Mouse (Mus musculus) lung, embryonic 16.5 days (tissue): Measurements from ENCODE around the gene Aph1a. TPM values are rescaled to one million over a fixed set of nuclear protein-coding genes. Genes with fewer than 3 reads are reported as not detected.
"Not testable (repeated sequence)": the region's sequence is repeated elsewhere in the genome, so short reads cannot be mapped to it uniquely, and the experiment has no call there.

ENCODE experiments used
- ATAC-seq: fragments of 200-750 bp; cut with Nextera tagmentation; 2 replicates; pipeline ENCODE4 v1.8.0; 2017; ENCODE audit warnings: low read depth, mild to moderate bottlenecking, moderate library complexity
- H3K27ac ChIP-seq: fragments of 300-500 bp; sonication (generic); 2 replicates; pipeline ENCODE4 v1.5.1; 2014; ENCODE audit warnings: mild to moderate bottlenecking, control low read depth, low read length
- H3K27me3 ChIP-seq: fragments of 300-500 bp; sonication (generic); 2 replicates; pipeline ENCODE4 v1.6.1; 2014; ENCODE audit warnings: low read depth, low read length, mixed read lengths; ENCODE audit not compliant: control insufficient read depth, insufficient read depth
- H3K36me3 ChIP-seq: fragments of 300-500 bp; sonication (generic); 2 replicates; pipeline ENCODE4 v1.6.1; 2014; ENCODE audit warnings: low read length; ENCODE audit not compliant: control insufficient read depth, insufficient read depth
- H3K4me1 ChIP-seq: fragments of 300-500 bp; sonication (generic); replicated peaks from 2 replicates; pipeline ENCODE4 v1.6.1; 2014; ENCODE audit warnings: low read length, mixed read lengths; ENCODE audit not compliant: control insufficient read depth, insufficient read depth
- H3K4me2 ChIP-seq: fragments of 300-500 bp; sonication (generic); 2 replicates; pipeline ENCODE4 v1.6.1; 2014; ENCODE audit warnings: low read depth, low read length, control low read depth
- H3K4me3 ChIP-seq: fragments of 300-500 bp; sonication (generic); 2 replicates; pipeline ENCODE4 v1.5.1; 2014; ENCODE audit warnings: mild to moderate bottlenecking, low read length, control low read depth
- H3K9ac ChIP-seq: fragments of 300-500 bp; sonication (generic); 2 replicates; pipeline ENCODE4 v1.6.1; 2014; ENCODE audit warnings: low read length, control low read depth
- H3K9me3 ChIP-seq: fragments of 300-500 bp; sonication (generic); 2 replicates; pipeline ENCODE4 v1.6.1; 2016; ENCODE audit warnings: low read length; ENCODE audit not compliant: control insufficient read depth
- WGBS: fragments of 180-500 bp; shearing (Covaris S2); extraction: QIAGEN DNeasy Blood & Tissue Kit; methylation state at CpG from one replicate; pipeline ENCODE4 v1.1.7; 2014; 5-methylcytosine and 5-hydroxymethylcytosine counted together
- polyA plus RNA-seq: library from polyadenylated mRNA; unstranded; fragments of >200 nt; fragmentation: Nextera tagmentation; extraction: Ambion mirVana; gene quantifications from 2 replicates; pipeline ENCODE4 v1.2.1, GENCODE M21; 2015

The Aph1a gene
- polyA plus RNA-seq = 39.1 and 39.4 TPM in 2 replicates

DNA sequence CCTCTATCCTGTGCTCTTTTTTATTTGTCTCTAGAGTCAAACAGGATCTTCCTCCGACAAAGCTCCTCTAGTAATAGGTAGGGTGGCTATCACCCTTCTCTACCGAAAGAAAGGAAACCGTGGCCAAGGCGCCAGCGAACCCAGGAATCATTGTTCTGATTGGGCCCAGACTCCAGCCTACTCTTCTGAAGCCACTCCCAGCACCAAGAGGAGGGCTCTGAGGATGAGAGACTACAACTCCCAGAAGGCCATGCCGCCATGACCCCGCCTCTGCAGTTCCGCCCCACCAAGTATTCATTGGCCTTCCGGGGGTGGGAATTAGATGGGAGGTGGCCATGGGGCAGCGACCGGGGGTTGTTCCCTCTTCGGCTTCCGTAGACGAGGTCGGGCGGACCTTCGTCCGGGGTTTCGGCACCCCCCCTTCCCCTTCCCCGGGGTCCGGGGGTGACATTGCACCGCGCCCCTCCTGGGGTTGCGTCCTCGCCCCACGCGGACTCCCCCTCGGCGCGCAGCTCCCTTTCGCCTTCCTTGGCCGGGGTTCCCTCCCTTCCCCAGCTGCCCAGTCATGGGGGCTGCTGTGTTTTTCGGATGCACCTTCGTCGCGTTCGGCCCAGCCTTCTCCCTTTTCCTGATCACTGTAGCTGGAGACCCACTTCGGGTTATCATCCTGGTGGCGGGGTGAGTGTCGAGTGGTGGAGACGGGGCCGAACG lies at the start of gene Aph1a:
Aph1a (plus strand) TSS at position 364 of the 711 bp plus-strand sequence.
- H3K9me3 ChIP-seq, H3K27me3 ChIP-seq, H3K36me3 ChIP-seq: not testable (repeated sequence)
- H3K9ac ChIP-seq = peak within 1 kb of the TSS; percentile 79
- H3K4me2 ChIP-seq = peak within 1 kb of the TSS; percentile 78
- H3K4me1 ChIP-seq = peaks cover 22% of the 10 kb centered on the region
- 0% methylated on average over 25 of the region's 43 CpGs for WGBS
- peak; percentile 97 for ATAC-seq
- peak within 1 kb of the TSS; percentile 61 for H3K4me3 ChIP-seq
- H3K27ac ChIP-seq = peak within 1 kb of the TSS; percentile 92

DNA sequence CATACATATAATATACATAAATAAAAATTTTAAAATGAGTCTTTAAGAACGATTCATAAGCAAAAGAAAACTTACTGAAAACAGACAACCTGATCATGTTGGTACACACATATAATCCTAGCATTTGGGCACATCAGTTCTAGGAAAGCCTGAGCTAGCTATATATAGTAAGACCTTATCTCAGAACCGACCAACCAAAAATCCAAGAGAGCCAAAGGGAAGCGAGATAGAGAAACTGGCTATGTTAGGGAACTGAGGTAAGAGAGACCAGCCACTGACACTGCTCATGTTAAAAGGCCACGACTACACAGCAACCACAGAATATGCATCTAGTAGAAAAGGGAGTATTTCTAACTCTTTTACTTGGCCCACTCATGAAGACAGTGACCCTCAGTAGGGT lies 43.2 kb upstream of the Aph1a start:
- Histone ChIP-seq H3K4me2 (no peak overlapping the region), H3K4me1 (peaks cover 6% of the 10 kb centered on the region), H3K9ac (no peak overlapping the region), H3K27ac (no peak overlapping the region), H3K9me3 (no peaks in the 10 kb centered on the region), H3K36me3 (peaks cover 54% of the 10 kb centered on the region), H3K27me3 (no peaks in the 10 kb centered on the region), H3K4me3 (no peak overlapping the region)
- no peak for ATAC-seq
- WGBS = 80% methylated on average over 4 of the region's 4 CpGs

DNA sequence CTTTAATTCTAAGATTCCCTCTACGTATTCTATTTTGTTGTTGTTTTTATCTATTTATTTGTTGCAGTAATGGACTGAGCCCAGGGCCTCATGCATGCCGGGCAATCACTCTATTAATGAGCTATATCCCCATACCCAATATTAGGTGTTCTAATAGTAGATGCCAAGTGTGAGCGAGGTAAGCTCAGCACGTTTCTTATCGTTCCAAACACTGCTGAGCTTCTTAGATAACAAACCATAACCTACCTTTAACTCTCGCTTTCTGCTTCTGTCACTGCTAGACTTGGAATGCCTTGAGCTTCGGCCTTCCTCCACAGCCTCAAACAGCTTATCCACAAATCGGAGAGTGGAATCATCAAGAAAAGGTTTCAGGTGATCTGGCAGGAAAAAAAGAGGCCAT lies 42.5 kb upstream of the Aph1a start:
- Histone ChIP-seq H3K9ac (no peak overlapping the region), H3K27ac (no peak overlapping the region), H3K9me3 (no peaks in the 10 kb centered on the region), H3K27me3 (no peaks in the 10 kb centered on the region), H3K4me1 (peaks cover 8% of the 10 kb centered on the region), H3K4me2 (no peak overlapping the region), H3K36me3 (peaks cover 50% of the 10 kb centered on the region), H3K4me3 (no peak overlapping the region)
- WGBS = 90% methylated on average over 8 of the region's 8 CpGs
- ATAC-seq = no peak

DNA sequence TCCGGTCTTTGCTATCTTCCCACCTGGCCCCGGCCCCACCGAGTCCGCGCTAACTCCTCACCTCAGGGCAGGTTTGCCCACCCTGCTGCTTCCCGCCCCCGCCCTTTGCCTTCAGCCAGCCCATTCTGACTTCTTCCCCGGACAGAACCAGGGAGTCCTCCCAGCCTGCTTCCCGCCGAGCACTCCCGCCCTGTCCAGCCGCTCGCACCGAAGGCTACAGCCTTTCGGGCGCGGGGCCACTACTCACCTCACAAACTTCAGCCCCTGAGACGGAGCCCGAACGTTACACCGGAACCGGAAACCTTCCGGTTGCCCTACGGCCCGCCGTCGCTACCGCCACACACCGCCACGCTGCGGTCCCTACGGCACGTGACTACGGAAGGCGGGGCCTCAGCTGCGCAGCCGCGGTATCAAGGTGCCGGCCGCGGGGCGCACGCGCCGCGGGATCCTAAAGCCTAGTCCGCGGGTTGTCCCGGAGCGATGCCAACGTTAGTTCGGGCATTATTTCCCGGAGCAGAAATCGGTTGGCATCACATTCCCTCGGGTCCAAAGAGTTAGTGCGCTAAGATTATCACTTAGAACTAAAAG lies 38.2 kb upstream of the Aph1a start, which contains the start of gene Prpf3:
Prpf3 (minus strand) TSS at position 384 of the 588 bp plus-strand sequence.
- under 1% methylated on average over 56 of the region's 56 CpGs for WGBS
- peak within 1 kb of the TSS; percentile 74 for H3K4me2 ChIP-seq
- peaks cover 21% of the 10 kb centered on the region for H3K36me3 ChIP-seq
- peak within 1 kb of the TSS; percentile 93 for H3K9ac ChIP-seq
- peak within 1 kb of the TSS; percentile 85 for H3K27ac ChIP-seq
- H3K4me1 ChIP-seq = peaks cover 8% of the 10 kb centered on the region
- no peaks in the 10 kb centered on the region for H3K27me3 ChIP-seq
- ATAC-seq = peak; percentile 99
- H3K4me3 ChIP-seq = peak within 1 kb of the TSS; percentile 92
- H3K9me3 ChIP-seq = no peaks in the 10 kb centered on the region

DNA sequence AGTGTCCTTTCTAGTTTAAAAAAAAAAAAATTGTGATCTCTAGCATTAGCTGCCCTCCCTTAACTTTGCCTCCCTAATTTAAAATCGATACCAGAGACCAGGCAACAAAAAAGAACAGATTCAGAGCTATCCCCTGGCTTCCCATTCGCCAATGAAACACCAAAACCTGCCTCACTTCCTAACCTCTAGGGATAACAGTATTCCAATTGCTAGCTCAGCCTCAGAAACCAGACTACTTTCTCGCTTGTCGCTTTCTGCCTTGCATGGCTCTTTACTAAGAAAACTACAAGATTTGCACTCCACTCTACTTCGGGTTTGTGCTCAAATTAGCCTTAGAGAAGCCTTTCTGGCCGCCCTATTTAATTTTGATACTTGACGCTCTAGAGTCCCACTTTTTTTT lies 37.7 kb upstream of the Aph1a start:
- ATAC-seq = peak; percentile 39; the same call in 1 of the 2 replicates
- H3K9ac ChIP-seq = peak overlapping the region; percentile 93
- H3K4me3 ChIP-seq = peak overlapping the region; percentile 92
- peak overlapping the region; percentile 74 for H3K4me2 ChIP-seq
- H3K27me3 ChIP-seq = no peaks in the 10 kb centered on the region
- peak overlapping the region; percentile 85 for H3K27ac ChIP-seq
- H3K36me3 ChIP-seq = peaks cover 16% of the 10 kb centered on the region
- WGBS = 21% methylated on average over 7 of the region's 7 CpGs
- H3K4me1 ChIP-seq = peaks cover 8% of the 10 kb centered on the region
- no peaks in the 10 kb centered on the region for H3K9me3 ChIP-seq

DNA sequence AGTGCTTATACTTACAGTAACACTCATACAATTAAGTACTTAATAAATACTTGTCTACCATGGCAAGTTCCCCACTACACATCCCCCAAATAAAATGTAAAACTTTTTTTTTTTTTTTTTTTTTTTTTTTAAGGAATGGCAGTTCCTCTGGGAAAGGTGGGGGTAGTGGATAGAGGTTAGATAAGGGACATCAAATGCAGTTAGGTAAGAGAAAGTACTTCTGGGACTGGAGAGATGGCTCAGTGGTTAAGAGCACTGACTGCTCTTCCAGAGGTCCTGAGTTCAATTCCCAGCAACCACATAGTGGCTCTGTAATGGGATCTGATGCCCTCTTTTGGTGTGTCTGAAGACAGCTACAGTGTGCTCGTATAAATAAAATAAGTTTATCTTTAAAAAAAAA lies 36.7 kb upstream of the Aph1a start:
- 73% methylated on average over 1 of the region's 1 CpGs for WGBS
- H3K9ac ChIP-seq, H3K4me2 ChIP-seq, H3K4me1 ChIP-seq, ATAC-seq, H3K4me3 ChIP-seq, H3K9me3 ChIP-seq, H3K36me3 ChIP-seq, H3K27ac ChIP-seq, H3K27me3 ChIP-seq: not testable (repeated sequence)

DNA sequence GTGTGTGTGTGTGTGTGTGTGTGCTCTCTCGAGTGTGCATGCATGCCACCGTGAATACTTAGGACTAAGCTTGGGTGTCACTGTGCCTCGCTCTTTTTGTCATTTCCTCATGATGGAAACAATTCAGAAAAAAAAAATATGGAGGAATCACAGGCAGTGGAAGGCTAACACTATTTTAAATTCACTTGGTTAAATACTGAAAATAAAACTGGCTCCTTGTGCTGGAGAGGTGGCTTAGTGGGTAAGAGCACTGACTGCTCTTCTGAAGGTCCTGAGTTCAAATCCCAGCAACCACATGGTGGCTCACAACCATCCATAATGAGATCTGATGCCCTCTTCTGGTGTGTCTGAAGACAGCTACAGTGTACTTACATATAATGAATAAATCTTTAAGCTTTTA lies 35.5 kb upstream of the Aph1a start:
- H3K9ac ChIP-seq, H3K4me1 ChIP-seq, H3K4me3 ChIP-seq, H3K36me3 ChIP-seq, H3K4me2 ChIP-seq, ATAC-seq, H3K27ac ChIP-seq, H3K27me3 ChIP-seq, H3K9me3 ChIP-seq: not testable (repeated sequence)
- 81% methylated on average over 3 of the region's 3 CpGs for WGBS

DNA sequence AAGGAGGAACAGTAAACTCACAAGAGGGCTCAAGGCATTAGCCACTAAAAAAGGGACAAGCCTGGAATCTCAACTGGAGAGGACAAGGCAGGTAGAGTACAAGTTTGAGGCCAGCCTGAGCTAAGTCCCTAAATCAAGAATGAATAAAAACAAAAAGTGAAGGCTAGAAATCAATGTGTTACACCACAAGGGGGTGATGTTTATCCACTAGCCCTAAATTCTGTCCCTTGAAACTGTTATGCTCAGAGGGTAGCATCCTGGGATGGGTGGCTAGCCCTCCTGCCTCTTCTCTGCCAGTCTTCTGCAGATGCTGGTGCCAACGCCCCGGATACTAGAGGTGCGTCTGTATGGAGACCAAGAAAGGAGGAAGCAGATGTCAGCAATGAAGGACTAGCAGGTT lies 33.4 kb upstream of the Aph1a start:
- ATAC-seq = no peak
- no peaks in the 10 kb centered on the region for H3K27me3 ChIP-seq
- no peak overlapping the region for H3K9ac ChIP-seq
- H3K4me3 ChIP-seq = no peak overlapping the region
- no peak overlapping the region for H3K27ac ChIP-seq
- no peaks in the 10 kb centered on the region for H3K9me3 ChIP-seq
- peaks cover 2% of the 10 kb centered on the region; the same call in 1 of the 2 replicates for H3K4me1 ChIP-seq
- 70% methylated on average over 3 of the region's 3 CpGs for WGBS
- H3K36me3 ChIP-seq = peaks cover 11% of the 10 kb centered on the region
- no peak overlapping the region for H3K4me2 ChIP-seq

DNA sequence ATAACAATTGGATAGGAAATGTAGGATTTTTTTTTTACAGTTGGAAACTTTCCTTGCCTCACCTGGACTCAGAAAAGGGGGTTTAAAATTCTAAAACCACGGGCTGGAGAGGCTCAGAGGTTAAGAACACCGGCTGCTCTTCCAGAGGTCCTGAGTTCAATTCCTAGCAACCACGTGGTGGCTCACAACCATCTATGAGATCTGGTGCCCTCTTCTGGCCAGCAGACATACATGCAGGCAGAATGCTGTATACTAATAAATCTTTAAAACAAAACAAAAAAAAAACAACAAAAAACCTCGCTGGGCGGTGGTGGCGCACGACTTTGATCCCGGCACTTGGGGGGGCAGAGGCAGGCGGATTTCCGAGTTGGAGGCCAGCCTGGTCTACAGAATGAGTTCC lies 32.6 kb upstream of the Aph1a start:
- Histone ChIP-seq H3K27me3 (no peaks in the 10 kb centered on the region), H3K4me3 (no peak overlapping the region), H3K9ac (no peak overlapping the region), H3K36me3 (peaks cover 14% of the 10 kb centered on the region), H3K4me2 (no peak overlapping the region), H3K9me3 (no peaks in the 10 kb centered on the region), H3K4me1 (peaks cover under 1% of the 10 kb centered on the region; the same call in 1 of the 2 replicates), H3K27ac (no peak overlapping the region)
- 71% methylated on average over 10 of the region's 10 CpGs for WGBS
- ATAC-seq = no peak
